Mouse (Mus musculus): Measurements from ENCODE around the gene Olfr1257.
"Not testable (repeated sequence)": the region's sequence is repeated elsewhere in the genome, so short reads cannot be mapped to it uniquely, and the experiment has no call there.

Gene Olfr1257

GRCm38 (mm10) chr2:89878137-89878536, at the start of gene Olfr1257:
TSS of gene Olfr1257 (plus strand) at chr2:89878437.
- POLR2A ChIA-PET = no interaction called here
- CTCF ChIA-PET = no interaction called here

GRCm38 (mm10) chr2:89841455-89841854, 36.8 kb upstream of the Olfr1257 start, which contains the start of gene Olfr1256:
TSS of gene Olfr1256 (minus strand) at chr2:89841555.
- POLR2A ChIA-PET = no interaction called here
- CTCF ChIA-PET = no interaction called here

- ChIA-PET CTCF (no interaction called here), POLR2A (no interaction called here)
These were observed 30.1 kb upstream of the Olfr1257 start, which contains the start of gene Olfr48 for GRCm38 (mm10) chr2:89848105-89848504. TSS of gene Olfr48 (minus strand) at chr2:89848205.

GRCm38 (mm10) chr2:89849230-89849629, 29.0 kb upstream of the Olfr1257 start:
- ChIA-PET POLR2A (no interaction called here), CTCF (no interaction called here)

GRCm38 (mm10) chr2:89912616-89913015, 34.4 kb downstream of the Olfr1257 start:
- POLR2A ChIA-PET, CTCF ChIA-PET: not testable (repeated sequence)

GRCm38 (mm10) chr2:89927009-89927408, 48.8 kb downstream of the Olfr1257 start, which contains the start of gene Olfr1258:
TSS of gene Olfr1258 (plus strand) at chr2:89927309.
- ChIA-PET CTCF (no interaction called here), POLR2A (no interaction called here)

Data from embryonic stem cell, embryonic (primary cell).